Comparison of ENCODE assay signal across 21 mouse cellular contexts in genomic region chr4:68849671-68850070, GRCm38 (mm10).
DNase-seq lines count a peak whose midpoint lies in the region; ATAC-seq lines count a peak whose summit lies in the region.
"Had no signal": no experiment of that assay in that cellular context is flagged by ENCODE, and none has a peak within 500 bp of the region (broad histone marks: within the 10 kb centered on the region; RNA-seq: fewer than 3 reads in every experiment).

No protein-coding gene starts in this region.

- H3K27ac ChIP-seq in hindbrain, embryonic 13.5 days, result peak overlapping the region; percentile 41; the same call in 1 of the 2 replicates
- H3K27ac ChIP-seq in hindbrain, embryonic 12.5 days, result no peak overlapping the region
- H3K27ac ChIP-seq in midbrain, embryonic 15.5 days, result peak overlapping the region; percentile 45; the same call in 1 of the 2 replicates
- H3K27ac ChIP-seq in midbrain, embryonic 16.5 days (ENCODE audit: low read length), result no peak overlapping the region
- peak overlapping the region; percentile 42; the same call in 1 of the 2 replicates for H3K27ac ChIP-seq in neural tube, embryonic 15.5 days (replicated peaks)
- H3K27ac ChIP-seq: embryonic facial prominence, embryonic 13.5 days had no signal

- no peak overlapping the region for H3K4me2 ChIP-seq in hindbrain, embryonic 13.5 days
- H3K4me2 ChIP-seq in hindbrain, embryonic 12.5 days (replicated peaks), result no peak overlapping the region
- H3K4me2 ChIP-seq in midbrain, embryonic 15.5 days, result no peak overlapping the region
- no peak overlapping the region for H3K4me2 ChIP-seq in midbrain, embryonic 16.5 days (ENCODE audit: low read length)
- H3K4me2 ChIP-seq in neural tube, embryonic 15.5 days, result no peak overlapping the region
- H3K4me2 ChIP-seq: embryonic facial prominence, embryonic 13.5 days had no signal

- peak; percentile 57 to 70 for DNase-seq in cerebellum, postnatal 10 days
- DNase-seq in cerebellum, adult 8-10 months, result no peak
- DNase-seq in adrenal gland, postnatal 14 days, result no peak
- DNase-seq: gastrocnemius, postnatal 10 days; heart, adult 18-20 months; heart, postnatal 4 days; kidney, adult 11 months; kidney, postnatal 10 days; liver; liver, postnatal 0 days; lung, postnatal 14 days; thymus, postnatal 14 days had no signal

- no peaks in the 10 kb centered on the region for H3K27me3 ChIP-seq in hindbrain, embryonic 13.5 days
- no peaks in the 10 kb centered on the region for H3K27me3 ChIP-seq in hindbrain, embryonic 12.5 days
- no peaks in the 10 kb centered on the region for H3K27me3 ChIP-seq in midbrain, embryonic 15.5 days (replicated peaks)
- no peaks in the 10 kb centered on the region for H3K27me3 ChIP-seq in midbrain, embryonic 16.5 days (ENCODE audit: control insufficient read depth, insufficient read depth, low read depth, low read length)
- H3K27me3 ChIP-seq in neural tube, embryonic 15.5 days (replicated peaks), result no peaks in the 10 kb centered on the region
- H3K27me3 ChIP-seq: embryonic facial prominence, embryonic 13.5 days; megakaryocyte, embryonic 14.5 days had no signal

- no peaks in the 10 kb centered on the region for H3K9me3 ChIP-seq in hindbrain, embryonic 13.5 days
- H3K9me3 ChIP-seq in hindbrain, embryonic 12.5 days (replicated peaks), result no peaks in the 10 kb centered on the region
- H3K9me3 ChIP-seq in midbrain, embryonic 15.5 days, result no peaks in the 10 kb centered on the region
- H3K9me3 ChIP-seq in midbrain, embryonic 16.5 days (replicated peaks; ENCODE audit: control insufficient read depth, low read length, poor library complexity, severe bottlenecking), result no peaks in the 10 kb centered on the region
- no peaks in the 10 kb centered on the region for H3K9me3 ChIP-seq in neural tube, embryonic 15.5 days (replicated peaks)
- H3K9me3 ChIP-seq: embryonic facial prominence, embryonic 13.5 days; megakaryocyte, embryonic 14.5 days had no signal

- no peaks in the 10 kb centered on the region for H3K36me3 ChIP-seq in hindbrain, embryonic 13.5 days
- H3K36me3 ChIP-seq in hindbrain, embryonic 12.5 days, result no peaks in the 10 kb centered on the region
- no peaks in the 10 kb centered on the region for H3K36me3 ChIP-seq in midbrain, embryonic 15.5 days (replicated peaks)
- no peaks in the 10 kb centered on the region for H3K36me3 ChIP-seq in midbrain, embryonic 16.5 days (ENCODE audit: control insufficient read depth, insufficient read depth, low read length)
- no peaks in the 10 kb centered on the region for H3K36me3 ChIP-seq in neural tube, embryonic 15.5 days
- H3K36me3 ChIP-seq: embryonic facial prominence, embryonic 13.5 days; G1E had no signal

- no peak overlapping the region for H3K4me3 ChIP-seq in hindbrain, embryonic 13.5 days
- H3K4me3 ChIP-seq in hindbrain, embryonic 12.5 days, result no peak overlapping the region
- no peak overlapping the region for H3K4me3 ChIP-seq in midbrain, embryonic 15.5 days
- H3K4me3 ChIP-seq in midbrain, embryonic 16.5 days (ENCODE audit: low read depth, low read length), result no peak overlapping the region
- H3K4me3 ChIP-seq in neural tube, embryonic 15.5 days (replicated peaks), result no peak overlapping the region
- H3K4me3 ChIP-seq: embryonic facial prominence, embryonic 13.5 days; megakaryocyte, embryonic 14.5 days had no signal

- H3K9ac ChIP-seq in hindbrain, embryonic 13.5 days, result no peak overlapping the region
- H3K9ac ChIP-seq in hindbrain, embryonic 12.5 days, result no peak overlapping the region
- H3K9ac ChIP-seq in midbrain, embryonic 15.5 days, result no peak overlapping the region
- no peak overlapping the region for H3K9ac ChIP-seq in midbrain, embryonic 16.5 days (ENCODE audit: low read depth, low read length)
- no peak overlapping the region for H3K9ac ChIP-seq in neural tube, embryonic 15.5 days (replicated peaks)
- H3K9ac ChIP-seq: embryonic facial prominence, embryonic 13.5 days; liver, postnatal 0 days had no signal

- ATAC-seq in hindbrain, embryonic 13.5 days (ENCODE audit: low FRiP score), result no peak
- no peak for ATAC-seq in hindbrain, embryonic 12.5 days (ENCODE audit: low FRiP score)
- ATAC-seq in midbrain, embryonic 15.5 days (replicated peaks), result no peak
- ATAC-seq in midbrain, embryonic 16.5 days, result no peak; the same call in 1 of the 2 replicates
- ATAC-seq in neural tube, embryonic 15.5 days (ENCODE audit: low FRiP score), result peak; percentile 36; the same call in 1 of the 2 replicates
- ATAC-seq: CD4-positive, CD25-positive, alpha-beta regulatory T cell, adult 4 months; liver, postnatal 0 days had no signal

- peaks cover 8% of the 10 kb centered on the region for H3K4me1 ChIP-seq in hindbrain, embryonic 13.5 days (replicated peaks)
- no peaks in the 10 kb centered on the region for H3K4me1 ChIP-seq in hindbrain, embryonic 12.5 days
- peaks cover 2% of the 10 kb centered on the region; the same call in 1 of the 2 replicates for H3K4me1 ChIP-seq in midbrain, embryonic 15.5 days
- H3K4me1 ChIP-seq in midbrain, embryonic 16.5 days (ENCODE audit: control insufficient read depth, insufficient read depth, low read length), result peaks cover 6% of the 10 kb centered on the region
- H3K4me1 ChIP-seq in neural tube, embryonic 15.5 days, result no peaks in the 10 kb centered on the region; the same call in 1 of the 2 replicates
- H3K4me1 ChIP-seq: embryonic facial prominence, embryonic 13.5 days; megakaryocyte, embryonic 14.5 days had no signal

- WGBS in hindbrain, embryonic 13.5 days, result 49% methylated on average over 3 of the region's 3 CpGs
- WGBS in hindbrain, embryonic 12.5 days, result 77% methylated on average over 3 of the region's 3 CpGs
- 40% methylated on average over 3 of the region's 3 CpGs for WGBS in midbrain, embryonic 15.5 days
- WGBS in midbrain, embryonic 16.5 days, result 42% methylated on average over 3 of the region's 3 CpGs
- WGBS in neural tube, embryonic 15.5 days, result 32% methylated on average over 3 of the region's 3 CpGs

Comparison
In these comparisons a context has a peak if more than half of its experiments do, and no peak if none do; other contexts are left out.
1. DNase-seq: peak in cerebellum, postnatal 10 days (2 of 2); none in cerebellum, adult 8-10 months (single experiment) and adrenal gland, postnatal 14 days (single experiment).
2. H3K27ac ChIP-seq: peak in hindbrain, embryonic 13.5 days (single experiment), midbrain, embryonic 15.5 days (single experiment) and neural tube, embryonic 15.5 days (single experiment); none in hindbrain, embryonic 12.5 days (single experiment) and midbrain, embryonic 16.5 days (single experiment).